Mouse (Mus musculus): ENCODE measurements at regions not wholly inside any gene's neighbourhood (a gene's known extent, or its start where the extent isn't known, plus 50 kb on each side); places are given as distances from the start of the nearest gene placed in this dataset.
"Not testable (repeated sequence)": the region's sequence is repeated elsewhere in the genome, so short reads cannot be mapped to it uniquely, and the experiment has no call there.

GRCm38 (mm10) chr13:111876404-111876803 lies 67.6 kb upstream of the Map3k1 start:
- no peaks in the 10 kb centered on the region for H3K4me1 ChIP-seq (replicated peaks)
- 79% methylated on average over 3 of the region's 3 CpGs for WGBS
- ATAC-seq (ENCODE audit: insufficient number of reproducible peaks, insufficient read depth, low FRiP score, low TSS enrichment, low read depth): no peak

GRCm38 (mm10) chr13:111876847-111877246 lies 68.1 kb upstream of the Map3k1 start:
- Histone ChIP-seq H3K36me3 (no peaks in the 10 kb centered on the region), H3K9ac (replicated peaks) (no peak overlapping the region), H3K9me3 (peaks cover 8% of the 10 kb centered on the region; the same call in 1 of the 2 replicates), H3K4me1 (replicated peaks) (no peaks in the 10 kb centered on the region), H3K4me2 (no peak overlapping the region), H3K27me3 (no peaks in the 10 kb centered on the region), H3K27ac (no peak overlapping the region), H3K4me3 (replicated peaks) (no peak overlapping the region)
- 80% methylated on average over 2 of the region's 2 CpGs for WGBS
- ATAC-seq (ENCODE audit: insufficient number of reproducible peaks, insufficient read depth, low FRiP score, low TSS enrichment, low read depth): no peak

More at GRCm38 (mm10) chr13:111876404-111876803, 67.6 kb upstream of the Map3k1 start:
- no peak overlapping the region for H3K9ac ChIP-seq (replicated peaks)
- H3K4me3 ChIP-seq (replicated peaks): no peak overlapping the region
- no peaks in the 10 kb centered on the region for H3K27me3 ChIP-seq
- H3K36me3 ChIP-seq: no peaks in the 10 kb centered on the region
- H3K9me3 ChIP-seq: peaks cover 8% of the 10 kb centered on the region; the same call in 1 of the 2 replicates
- no peak overlapping the region for H3K27ac ChIP-seq
- no peak overlapping the region for H3K4me2 ChIP-seq

GRCm38 (mm10) chr13:111883768-111884566 lies 75.2 kb upstream of the Map3k1 start:
- not testable (repeated sequence) for H3K9me3 ChIP-seq; H3K27ac ChIP-seq; H3K9ac ChIP-seq (replicated peaks); ATAC-seq (ENCODE audit: insufficient number of reproducible peaks, insufficient read depth, low FRiP score, low TSS enrichment, low read depth); H3K4me1 ChIP-seq (replicated peaks); H3K36me3 ChIP-seq; H3K4me3 ChIP-seq (replicated peaks); H3K4me2 ChIP-seq; H3K27me3 ChIP-seq
- 85% methylated on average over 17 of the region's 17 CpGs for WGBS

- Histone ChIP-seq H3K4me2 (no peak overlapping the region), H3K9ac (replicated peaks) (no peak overlapping the region), H3K36me3 (no peaks in the 10 kb centered on the region), H3K27me3 (no peaks in the 10 kb centered on the region), H3K4me1 (replicated peaks) (peaks cover 3% of the 10 kb centered on the region; the same call in 1 of the 2 replicates), H3K4me3 (replicated peaks) (no peak overlapping the region), H3K9me3 (no peaks in the 10 kb centered on the region), H3K27ac (no peak overlapping the region)
- ATAC-seq (ENCODE audit: insufficient number of reproducible peaks, insufficient read depth, low FRiP score, low TSS enrichment, low read depth): no peak
- 81% methylated on average over 3 of the region's 3 CpGs for WGBS
These were observed 82.0 kb upstream of the Map3k1 start for GRCm38 (mm10) chr13:111890792-111891191.

GRCm38 (mm10) chr13:111892141-111892540 lies 83.3 kb upstream of the Map3k1 start:
- no peak overlapping the region for H3K4me3 ChIP-seq (replicated peaks)
- no peak overlapping the region for H3K9ac ChIP-seq (replicated peaks)
- no peaks in the 10 kb centered on the region for H3K9me3 ChIP-seq
- H3K4me1 ChIP-seq (replicated peaks): peaks cover 3% of the 10 kb centered on the region; the same call in 1 of the 2 replicates
- H3K36me3 ChIP-seq: no peaks in the 10 kb centered on the region
- no peak for ATAC-seq (ENCODE audit: insufficient number of reproducible peaks, insufficient read depth, low FRiP score, low TSS enrichment, low read depth)
- H3K27me3 ChIP-seq: no peaks in the 10 kb centered on the region
- H3K27ac ChIP-seq: no peak overlapping the region
- 94% methylated on average over 8 of the region's 8 CpGs for WGBS
- H3K4me2 ChIP-seq: no peak overlapping the region

GRCm38 (mm10) chr13:111893221-111893713 lies 84.5 kb upstream of the Map3k1 start:
- no peak for ATAC-seq (ENCODE audit: insufficient number of reproducible peaks, insufficient read depth, low FRiP score, low TSS enrichment, low read depth)
- H3K9me3 ChIP-seq: no peaks in the 10 kb centered on the region
- no peaks in the 10 kb centered on the region for H3K27me3 ChIP-seq
- peaks cover 3% of the 10 kb centered on the region; the same call in 1 of the 2 replicates for H3K4me1 ChIP-seq (replicated peaks)
- H3K4me2 ChIP-seq: peak overlapping the region; percentile 35
- 6% methylated on average over 14 of the region's 14 CpGs for WGBS
- no peak overlapping the region for H3K4me3 ChIP-seq (replicated peaks)
- no peaks in the 10 kb centered on the region for H3K36me3 ChIP-seq
- H3K9ac ChIP-seq (replicated peaks): no peak overlapping the region
- H3K27ac ChIP-seq: no peak overlapping the region

- Histone ChIP-seq H3K27ac (no peak overlapping the region), H3K4me2 (peak overlapping the region; percentile 28), H3K9me3 (no peaks in the 10 kb centered on the region), H3K4me1 (replicated peaks) (peaks cover 3% of the 10 kb centered on the region; the same call in 1 of the 2 replicates), H3K9ac (replicated peaks) (no peak overlapping the region), H3K27me3 (no peaks in the 10 kb centered on the region), H3K4me3 (replicated peaks) (no peak overlapping the region), H3K36me3 (no peaks in the 10 kb centered on the region)
- no peak for ATAC-seq (ENCODE audit: insufficient number of reproducible peaks, insufficient read depth, low FRiP score, low TSS enrichment, low read depth)
- 54% methylated on average over 15 of the region's 15 CpGs for WGBS
These were observed 86.1 kb upstream of the Map3k1 start for GRCm38 (mm10) chr13:111894804-111895478.

GRCm38 (mm10) chr13:111896279-111896678 lies 87.5 kb upstream of the Map3k1 start:
- H3K4me3 ChIP-seq (replicated peaks): no peak overlapping the region
- WGBS: 48% methylated on average over 2 of the region's 2 CpGs
- no peak overlapping the region for H3K27ac ChIP-seq
- no peak for ATAC-seq (ENCODE audit: insufficient number of reproducible peaks, insufficient read depth, low FRiP score, low TSS enrichment, low read depth)
- H3K9me3 ChIP-seq: no peaks in the 10 kb centered on the region
- no peak overlapping the region for H3K4me2 ChIP-seq
- H3K4me1 ChIP-seq (replicated peaks): peaks cover 3% of the 10 kb centered on the region; the same call in 1 of the 2 replicates
- no peaks in the 10 kb centered on the region for H3K27me3 ChIP-seq
- H3K9ac ChIP-seq (replicated peaks): no peak overlapping the region
- H3K36me3 ChIP-seq: no peaks in the 10 kb centered on the region

GRCm38 (mm10) chr13:111903361-111903760 lies 94.6 kb upstream of the Map3k1 start:
- no peak for ATAC-seq (ENCODE audit: insufficient number of reproducible peaks, insufficient read depth, low FRiP score, low TSS enrichment, low read depth)
- no peak overlapping the region for H3K4me2 ChIP-seq
- no peak overlapping the region for H3K9ac ChIP-seq (replicated peaks)
- no peak overlapping the region for H3K27ac ChIP-seq
- H3K27me3 ChIP-seq: no peaks in the 10 kb centered on the region
- H3K4me3 ChIP-seq (replicated peaks): no peak overlapping the region
- no peaks in the 10 kb centered on the region for H3K36me3 ChIP-seq
- peaks cover 15% of the 10 kb centered on the region; the same call in 1 of the 2 replicates for H3K4me1 ChIP-seq (replicated peaks)
- 30% methylated on average over 2 of the region's 2 CpGs for WGBS
- H3K9me3 ChIP-seq: no peaks in the 10 kb centered on the region

GRCm38 (mm10) chr13:111903931-111904330 lies 95.1 kb upstream of the Map3k1 start:
- no peak overlapping the region for H3K9ac ChIP-seq (replicated peaks)
- H3K4me3 ChIP-seq (replicated peaks): no peak overlapping the region
- H3K4me1 ChIP-seq (replicated peaks): peaks cover 15% of the 10 kb centered on the region; the same call in 1 of the 2 replicates
- no peaks in the 10 kb centered on the region for H3K9me3 ChIP-seq
- no peak for ATAC-seq (ENCODE audit: insufficient number of reproducible peaks, insufficient read depth, low FRiP score, low TSS enrichment, low read depth)
- H3K27me3 ChIP-seq: no peaks in the 10 kb centered on the region
- no peaks in the 10 kb centered on the region for H3K36me3 ChIP-seq
- no peak overlapping the region for H3K4me2 ChIP-seq
- no peak overlapping the region for H3K27ac ChIP-seq
- WGBS: 56% methylated on average over 9 of the region's 9 CpGs

- no peak overlapping the region for H3K9ac ChIP-seq (replicated peaks)
- ATAC-seq (ENCODE audit: insufficient number of reproducible peaks, insufficient read depth, low FRiP score, low TSS enrichment, low read depth): no peak
- H3K27ac ChIP-seq: peak overlapping the region; percentile 66
- H3K27me3 ChIP-seq: no peaks in the 10 kb centered on the region
- peaks cover 15% of the 10 kb centered on the region; the same call in 1 of the 2 replicates for H3K4me1 ChIP-seq (replicated peaks)
- 26% methylated on average over 16 of the region's 17 CpGs for WGBS
- no peaks in the 10 kb centered on the region for H3K9me3 ChIP-seq
- H3K4me2 ChIP-seq: peak overlapping the region; percentile 37
- no peaks in the 10 kb centered on the region for H3K36me3 ChIP-seq
- no peak overlapping the region for H3K4me3 ChIP-seq (replicated peaks)
These were observed 95.9 kb upstream of the Map3k1 start for GRCm38 (mm10) chr13:111904616-111905212.
